Mouse (Mus musculus) lung, adult 18-20 months (tissue): Measurements from ENCODE around the gene Zfp617.
A peak's percentile ranks its signal among the peaks of the same experiment; 100 is the strongest.
"Not testable (repeated sequence)": the region's sequence is repeated elsewhere in the genome, so short reads cannot be mapped to it uniquely, and the experiment has no call there.

ENCODE experiments used
- DNase-seq, 2 experiments: peaks; one replicate each; pipeline ENCODE4 v3.0.0; 2022; ENCODE audit warnings: mixed read lengths in 2 of 2

Zfp617 gene

DNA sequence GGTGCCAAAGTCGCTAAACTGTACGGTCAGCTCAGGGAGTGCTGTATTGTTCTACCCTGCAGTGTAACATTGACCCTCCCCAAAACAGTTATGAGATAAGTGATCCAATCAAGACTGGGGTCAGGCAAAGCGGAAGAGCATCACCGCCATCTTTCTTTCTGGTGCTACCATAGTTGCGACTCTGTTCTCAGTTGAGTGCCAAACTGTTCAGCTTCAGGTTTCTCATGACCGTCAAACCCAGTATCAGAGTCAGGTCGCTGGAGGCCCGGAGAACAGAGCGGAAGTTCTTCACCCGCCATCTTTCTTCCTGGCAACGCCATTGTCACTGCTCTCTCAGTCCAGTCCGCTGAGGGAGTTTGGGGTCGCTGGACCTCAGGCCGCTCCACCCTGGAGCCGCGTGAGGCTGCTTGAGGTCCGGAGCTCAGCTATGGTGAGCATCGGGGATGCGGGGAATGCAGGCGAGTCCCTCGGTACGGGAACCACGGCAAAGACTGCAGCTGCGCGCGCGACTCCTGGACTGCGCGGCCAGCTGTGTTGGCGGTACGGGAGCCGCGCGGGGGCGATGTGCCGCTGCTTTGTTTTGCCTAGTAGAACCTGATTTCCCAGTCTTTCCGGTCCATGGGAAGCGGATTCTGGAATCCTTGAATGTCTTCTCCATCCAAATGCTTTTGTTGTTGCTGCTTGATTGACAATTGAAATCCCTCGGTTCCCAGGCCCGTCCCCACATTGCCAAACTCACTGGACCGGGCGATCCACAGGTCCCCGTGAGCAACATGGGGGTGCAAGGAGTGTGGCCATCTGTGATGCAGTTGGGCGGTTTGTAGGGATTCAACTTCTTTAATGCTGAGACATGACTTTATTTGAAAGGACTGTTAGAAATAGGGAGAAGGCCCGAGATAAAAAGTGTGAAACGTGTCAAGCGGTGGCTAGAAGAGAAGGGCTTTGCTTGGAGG is at the start of gene Zfp617, which contains the start of gene Zfp882:
Gene Zfp617 (plus strand): TSS at position 327 of the 953 bp plus-strand sequence.
Gene Zfp882 (plus strand): TSS at position 300 of the 953 bp plus-strand sequence.
- DNase-seq = peak; percentile 89 to 91

DNA sequence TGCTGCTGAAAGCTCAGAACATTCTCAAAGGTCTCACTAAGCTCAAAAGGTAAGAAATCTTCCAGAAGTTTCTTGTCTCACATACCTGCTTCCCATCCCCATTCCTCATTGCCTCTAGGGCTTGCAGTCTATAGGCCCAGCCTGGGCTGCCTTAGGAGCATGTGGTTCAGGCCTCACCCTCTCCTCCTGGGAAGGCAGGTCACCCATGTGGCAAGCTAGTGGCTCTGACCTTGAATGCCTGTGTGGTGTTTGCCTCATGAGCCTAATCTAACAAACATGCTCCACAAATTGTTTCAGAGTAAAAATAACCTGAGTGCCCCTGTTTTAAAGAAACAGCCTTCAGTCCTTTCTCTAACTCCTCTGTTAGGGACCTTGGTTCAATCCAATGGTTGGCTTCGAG is 46.9 kb upstream of the Zfp617 start:
- not testable (repeated sequence) for DNase-seq

DNA sequence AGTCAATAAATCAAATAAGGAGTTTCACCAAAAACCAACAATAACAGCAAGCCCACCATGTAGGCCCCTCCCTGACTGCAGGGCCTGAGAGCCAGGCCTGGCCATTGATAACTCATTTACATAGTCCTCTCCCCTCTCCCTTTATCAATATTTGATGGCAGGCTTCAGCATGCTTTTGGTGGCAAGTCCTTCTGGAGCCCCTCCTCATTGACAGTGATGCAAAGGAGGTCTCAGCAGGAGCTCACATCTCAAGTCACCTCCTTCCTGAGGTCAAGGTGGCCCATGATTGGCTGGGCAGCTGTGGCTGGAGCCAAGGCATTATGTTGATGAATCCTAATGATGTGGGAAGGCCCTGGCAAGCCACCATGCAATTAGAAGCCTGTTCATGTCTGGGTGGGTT is 46.4 kb upstream of the Zfp617 start:
- DNase-seq = not testable (repeated sequence)

DNA sequence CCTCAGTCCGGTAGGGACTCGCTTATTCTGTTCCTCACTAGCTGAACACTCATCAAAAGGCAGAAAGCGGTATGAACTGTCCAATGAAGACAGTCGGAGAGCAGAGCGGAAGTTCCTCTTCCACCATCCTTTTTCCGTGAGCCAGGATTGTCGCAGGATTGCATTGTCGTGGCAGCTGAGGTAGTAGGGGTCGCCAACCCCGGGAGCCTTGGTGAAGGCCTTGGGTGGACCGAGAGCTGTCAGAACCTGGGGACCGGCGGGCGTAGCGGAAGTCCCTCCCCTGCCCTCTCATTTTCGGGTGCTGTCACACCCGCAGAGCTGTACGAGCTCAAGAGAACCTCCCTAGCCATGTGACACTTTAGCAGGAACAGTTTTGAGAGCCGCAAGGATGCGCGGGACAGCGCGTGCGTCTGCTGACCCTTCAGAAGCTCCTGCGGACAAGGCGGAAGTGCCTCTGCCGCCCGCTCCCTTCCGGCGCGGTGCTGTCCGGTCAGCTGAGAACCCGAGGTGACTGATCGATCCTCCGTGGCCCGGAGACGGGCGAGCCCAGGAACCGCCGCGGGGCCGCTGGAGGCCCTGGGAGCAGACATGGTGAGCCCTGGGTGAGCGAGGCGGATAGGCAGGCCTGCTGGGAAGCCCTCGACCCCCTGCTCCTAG is 26.7 kb upstream of the Zfp617 start, which contains the start of gene Zfp709:
Gene Zfp709 (plus strand): TSS at position 402 of the 657 bp plus-strand sequence.
- DNase-seq = peak; percentile 75

GRCm38 (mm10) chr8:71900666-71901065 is 7.8 kb upstream of the Zfp617 start:
- DNase-seq = not testable (repeated sequence)

GRCm38 (mm10) chr8:71903084-71903483 is 5.4 kb upstream of the Zfp617 start:
- not testable (repeated sequence) for DNase-seq

DNA sequence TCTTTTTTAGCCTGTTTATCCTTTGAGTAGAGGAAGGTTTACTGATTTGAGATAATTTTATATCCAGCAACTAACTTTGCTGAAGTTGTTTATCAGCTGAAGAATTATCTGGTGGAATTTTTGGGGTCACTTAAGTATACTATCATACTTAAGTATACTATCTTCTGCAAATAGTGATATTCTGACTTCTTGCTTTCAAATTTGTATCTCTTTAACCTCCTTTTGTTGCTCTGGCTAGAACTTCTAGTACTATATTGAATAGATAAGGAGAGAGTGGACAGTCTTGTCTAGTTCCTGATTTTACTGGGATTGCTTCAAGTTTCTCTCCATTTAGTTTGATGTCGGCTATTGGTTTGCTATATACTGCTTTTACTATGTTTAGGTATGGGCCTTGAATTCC is 1.6 kb upstream of the Zfp617 start:
- no peak for DNase-seq

DNA sequence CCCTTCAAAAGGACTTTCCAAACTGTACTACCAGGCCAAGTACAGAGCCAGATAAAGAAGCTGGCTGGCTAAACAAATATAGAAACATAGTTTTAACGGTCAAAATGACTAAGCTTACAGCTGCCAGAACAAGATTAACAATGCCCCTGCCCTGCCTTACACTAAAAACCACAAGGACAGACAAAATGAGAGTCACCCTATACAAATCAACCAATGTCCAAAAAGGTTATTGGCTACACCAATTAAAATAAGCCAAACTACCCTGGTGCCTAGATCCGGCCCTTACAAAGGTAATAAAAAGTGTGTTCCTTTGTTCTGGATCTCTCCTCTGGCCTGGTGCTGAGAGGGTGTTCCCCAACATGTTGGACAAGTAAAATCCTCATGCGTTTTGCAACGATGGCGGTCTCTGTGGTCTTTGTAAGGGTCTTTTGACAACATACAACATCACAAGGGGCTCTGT is 607 bp upstream of the Zfp617 start:
- no peak for DNase-seq

- DNase-seq = no peak
Measured at GRCm38 (mm10) chr8:71912286-71912685, 3.9 kb downstream of the Zfp617 start.

- DNase-seq = peak; percentile 97
Measured at GRCm38 (mm10) chr8:71922567-71923401, 14.3 kb downstream of the Zfp617 start.

DNA sequence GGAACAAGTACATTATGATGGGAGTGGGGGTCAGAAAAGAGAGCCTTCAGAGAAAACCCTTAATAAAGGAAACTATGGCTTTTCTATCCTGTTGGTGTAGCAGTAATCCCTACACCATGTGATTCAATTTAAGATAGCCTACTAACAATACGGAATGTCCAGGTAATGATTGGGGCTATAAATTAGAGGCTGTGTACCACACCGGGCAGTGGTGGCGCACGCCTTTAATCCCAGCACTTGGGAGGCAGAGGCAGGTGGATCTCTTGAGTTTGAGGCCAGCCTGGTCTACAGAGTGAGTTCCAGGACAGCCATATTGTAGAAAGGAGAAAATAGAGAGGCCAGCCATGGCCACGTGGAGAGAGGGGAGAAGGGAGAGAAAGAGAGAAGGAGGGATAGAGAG is 17.4 kb downstream of the Zfp617 start:
- DNase-seq = no peak

- no peak for DNase-seq
Measured at GRCm38 (mm10) chr8:71926551-71926950, 18.1 kb downstream of the Zfp617 start.

DNA sequence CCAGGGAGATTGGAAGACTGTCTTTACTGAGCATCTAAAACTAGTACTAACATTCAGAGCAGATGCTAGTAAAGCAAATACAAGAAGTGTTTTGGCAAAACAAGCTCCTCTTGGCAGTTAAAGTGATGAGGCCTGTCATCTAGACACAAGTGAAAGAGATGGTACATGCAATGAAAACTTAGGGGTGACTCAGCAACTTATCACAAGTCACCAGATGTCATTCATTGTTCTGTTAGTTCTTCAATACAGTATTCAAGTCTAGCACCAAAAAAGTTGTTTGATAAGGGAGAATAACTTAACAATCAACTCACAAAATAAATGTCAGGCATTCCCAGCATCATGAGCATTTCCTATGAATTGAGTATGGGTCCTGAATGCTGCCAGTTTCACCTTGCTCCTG is 19.3 kb downstream of the Zfp617 start:
- no peak for DNase-seq

- DNase-seq = not testable (repeated sequence)
Measured at GRCm38 (mm10) chr8:71938037-71938436, 29.6 kb downstream of the Zfp617 start.

GRCm38 (mm10) chr8:71940293-71941208 is 32.1 kb downstream of the Zfp617 start:
- peak in 1 of 2 experiments; percentile 11 for DNase-seq

DNA sequence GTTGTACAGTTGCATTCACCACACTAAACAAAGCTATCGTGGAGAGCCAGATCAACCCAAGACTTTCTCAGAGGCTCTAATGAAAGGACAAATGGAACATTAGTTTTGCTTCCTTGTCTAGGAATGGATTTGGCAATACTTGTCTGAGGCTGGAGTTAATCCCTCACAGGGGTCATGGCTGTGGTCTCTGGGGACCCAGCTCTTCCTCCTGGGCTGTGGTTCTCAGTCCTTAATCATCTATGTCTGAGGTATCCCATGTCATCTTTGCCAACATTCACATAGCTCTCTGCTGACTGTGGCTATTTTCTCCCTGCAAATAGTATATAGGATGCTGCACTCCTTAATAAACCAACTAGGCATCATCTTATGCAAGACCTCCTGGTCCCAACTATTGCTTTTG is 33.3 kb downstream of the Zfp617 start:
- DNase-seq = no peak

GRCm38 (mm10) chr8:71948624-71949023 is 40.2 kb downstream of the Zfp617 start:
- DNase-seq = no peak

GRCm38 (mm10) chr8:71950482-71951221 is 42.2 kb downstream of the Zfp617 start, which contains the start of gene Zfp961:
Gene Zfp961, plus strand, starts transcription at chr8:71951038.
- peak; percentile 98 for DNase-seq

DNA sequence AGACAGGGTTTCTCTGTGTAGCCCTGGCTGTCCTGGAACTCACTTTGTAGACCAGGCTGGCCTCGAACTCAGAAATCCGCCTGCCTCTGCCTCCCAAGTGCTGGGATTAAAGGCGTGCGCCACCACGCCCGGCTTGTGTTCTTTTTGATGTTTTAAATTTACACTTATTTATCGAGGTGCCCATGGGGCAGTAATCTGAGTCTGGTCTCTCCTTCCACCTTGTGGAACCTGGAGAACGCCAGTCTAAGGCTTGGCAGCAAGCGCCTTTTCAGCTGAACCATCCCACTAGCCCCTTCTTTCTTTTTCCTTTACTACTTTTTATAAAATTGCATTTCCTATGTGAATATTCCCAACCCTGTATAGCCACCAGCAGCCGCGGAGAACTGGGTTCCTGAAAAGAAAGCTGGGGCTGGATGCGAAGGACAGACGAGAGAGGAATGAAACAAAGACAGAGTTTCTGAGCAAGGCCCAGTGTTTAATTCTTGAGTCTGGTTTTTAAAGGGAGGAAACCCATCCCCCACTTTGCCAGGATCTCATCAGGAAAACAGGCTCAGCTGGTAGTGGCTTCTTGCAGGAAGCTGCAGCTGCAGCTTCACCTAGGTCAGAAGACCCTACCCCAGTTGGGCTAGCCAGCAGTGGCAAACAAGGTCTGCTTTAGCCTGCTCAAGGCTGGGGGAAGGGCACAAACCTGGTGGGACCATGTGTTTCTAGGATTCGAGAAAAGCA is 43.2 kb downstream of the Zfp617 start:
- DNase-seq = no peak

- DNase-seq = no peak
Measured at GRCm38 (mm10) chr8:71952489-71952888, 44.1 kb downstream of the Zfp617 start.
